Mouse (Mus musculus): ENCODE data around the gene Mbl2. TPM values are rescaled to one million over a fixed set of nuclear protein-coding genes. Genes with fewer than 3 reads are reported as not detected.

Gene Mbl2
- total RNA-seq, 2 experiments from 2014 or later, result 0.34 TPM; not detected in 1

Small RNA genes lying within 50 kb of the gene (microRNA-seq; reads per million reads assigned to microRNA genes)
- not detected for gene Gm24108

Other genes with a start within 250 kb of the Mbl2 start
- not detected for gene Trpd52l3, start 229.2 kb upstream of the Mbl2 start, total RNA-seq (2021)
- 10 to 100 TPM; 29.7 to 34.7 TPM for gene Uhrf2, start 202.4 kb upstream of the Mbl2 start, total RNA-seq (2021)
- gene Gldc, start 57.5 kb upstream of the Mbl2 start, total RNA-seq (2021), result under 1 TPM; 0.42 to 0.44 TPM